Mouse (Mus musculus) midbrain, embryonic 16.5 days (tissue): ENCODE measurements around the gene Srrm1. TPM values are rescaled to one million over a fixed set of nuclear protein-coding genes. Genes with fewer than 3 reads are reported as not detected.

ENCODE experiments used
- ATAC-seq: fragments of 200-750 bp; cut with Nextera tagmentation; 2 replicates; pipeline ENCODE4 v1.8.0; 2017; ENCODE audit warnings: moderate TSS enrichment
- H3K27ac ChIP-seq: fragments of 300-500 bp; sonication (generic); 2 replicates; pipeline ENCODE4 v1.5.1; 2014; ENCODE audit warnings: mild to moderate bottlenecking, low read length, mixed read lengths
- H3K27me3 ChIP-seq: fragments of 300-500 bp; sonication (generic); 2 replicates; pipeline ENCODE4 v1.6.1; 2014; ENCODE audit warnings: low read depth, low read length, mixed read lengths; ENCODE audit not compliant: control insufficient read depth, insufficient read depth
- H3K36me3 ChIP-seq: fragments of 300-500 bp; sonication (generic); 2 replicates; pipeline ENCODE4 v1.6.1; 2014; ENCODE audit warnings: mild to moderate bottlenecking, low read length, moderate library complexity, mixed read lengths; ENCODE audit not compliant: control insufficient read depth, insufficient read depth
- H3K4me1 ChIP-seq: fragments of 300-500 bp; sonication (generic); 2 replicates; pipeline ENCODE4 v1.6.1; 2014; ENCODE audit warnings: mild to moderate bottlenecking, low read length, mixed read lengths; ENCODE audit not compliant: control insufficient read depth, insufficient read depth
- H3K4me2 ChIP-seq: fragments of 300-500 bp; sonication (generic); 2 replicates; pipeline ENCODE4 v1.6.1; 2014; ENCODE audit warnings: mild to moderate bottlenecking, low read length, mixed read lengths
- H3K4me3 ChIP-seq: fragments of 300-500 bp; sonication (generic); 2 replicates; pipeline ENCODE4 v1.5.1; 2014; ENCODE audit warnings: low read depth, mild to moderate bottlenecking, low read length, moderate library complexity, mixed read lengths
- H3K9ac ChIP-seq: fragments of 300-500 bp; sonication (generic); 2 replicates; pipeline ENCODE4 v1.6.1; 2014; ENCODE audit warnings: low read depth, low read length, mixed read lengths
- H3K9me3 ChIP-seq: fragments of 300-500 bp; sonication (generic); replicated peaks from 2 replicates; pipeline ENCODE4 v1.6.1; 2014; ENCODE audit warnings: mild to moderate bottlenecking, low read length, mixed read lengths; ENCODE audit not compliant: control insufficient read depth, poor library complexity, severe bottlenecking
- WGBS: fragments of 180-500 bp; shearing (Covaris S2); extraction: QIAGEN DNeasy Blood & Tissue Kit; methylation state at CpG from one replicate; pipeline ENCODE4 v1.1.7; 2014; 5-methylcytosine and 5-hydroxymethylcytosine counted together
- polyA plus RNA-seq: library from polyadenylated mRNA; unstranded; fragments of >200 nt; fragmentation: Nextera tagmentation; extraction: Ambion mirVana; gene quantifications from 2 replicates; pipeline ENCODE4 v1.2.1, GENCODE M21; 2015

The Srrm1 gene
- polyA plus RNA-seq, 1 experiment from 2014 or later = 172 TPM

GRCm38 (mm10) chr4:135335327-135336022, 17.6 kb downstream of the Srrm1 start:
- H3K4me2 ChIP-seq = no peak overlapping the region
- H3K4me1 ChIP-seq = no peaks in the 10 kb centered on the region
- no peak overlapping the region for H3K4me3 ChIP-seq
- peaks cover 58% of the 10 kb centered on the region for H3K36me3 ChIP-seq
- no peak overlapping the region for H3K9ac ChIP-seq
- no peaks in the 10 kb centered on the region for H3K9me3 ChIP-seq
- no peaks in the 10 kb centered on the region for H3K27me3 ChIP-seq
- 92% methylated on average over 9 of the region's 9 CpGs for WGBS
- H3K27ac ChIP-seq = no peak overlapping the region
- no peak for ATAC-seq

GRCm38 (mm10) chr4:135326469-135326868, 26.7 kb downstream of the Srrm1 start:
- Histone ChIP-seq H3K4me2 (no peak overlapping the region), H3K9me3 (no peaks in the 10 kb centered on the region), H3K27me3 (no peaks in the 10 kb centered on the region), H3K36me3 (peaks cover 61% of the 10 kb centered on the region), H3K4me1 (no peaks in the 10 kb centered on the region), H3K4me3 (no peak overlapping the region), H3K9ac (no peak overlapping the region), H3K27ac (no peak overlapping the region)
- WGBS = 95% methylated on average over 3 of the region's 3 CpGs
- ATAC-seq = no peak

- ATAC-seq = no peak
- H3K27ac ChIP-seq = no peak overlapping the region
- no peaks in the 10 kb centered on the region for H3K27me3 ChIP-seq
- H3K36me3 ChIP-seq = peaks cover 61% of the 10 kb centered on the region
- no peak overlapping the region for H3K9ac ChIP-seq
- no peak overlapping the region for H3K4me3 ChIP-seq
- H3K4me2 ChIP-seq = no peak overlapping the region
- H3K9me3 ChIP-seq = no peaks in the 10 kb centered on the region
- H3K4me1 ChIP-seq = no peaks in the 10 kb centered on the region
Observed at GRCm38 (mm10) chr4:135326046-135326445, 27.1 kb downstream of the Srrm1 start.

- H3K27ac ChIP-seq = no peak overlapping the region
- H3K27me3 ChIP-seq = no peaks in the 10 kb centered on the region
- H3K9me3 ChIP-seq = no peaks in the 10 kb centered on the region
- peaks cover 58% of the 10 kb centered on the region for H3K36me3 ChIP-seq
- H3K4me3 ChIP-seq = no peak overlapping the region
- no peaks in the 10 kb centered on the region for H3K4me1 ChIP-seq
- WGBS = 84% methylated on average over 8 of the region's 8 CpGs
- no peak for ATAC-seq
- no peak overlapping the region for H3K4me2 ChIP-seq
- no peak overlapping the region for H3K9ac ChIP-seq
Observed at GRCm38 (mm10) chr4:135323021-135323420, 30.1 kb downstream of the Srrm1 start.

- no peaks in the 10 kb centered on the region for H3K4me1 ChIP-seq
- peaks cover 40% of the 10 kb centered on the region for H3K36me3 ChIP-seq
- no peak overlapping the region for H3K4me2 ChIP-seq
- H3K9ac ChIP-seq = no peak overlapping the region
- no peaks in the 10 kb centered on the region for H3K27me3 ChIP-seq
- no peak overlapping the region for H3K4me3 ChIP-seq
- WGBS = 13% methylated on average over 2 of the region's 2 CpGs
- ATAC-seq = peak; percentile 80; the same call in 1 of the 2 replicates
- no peaks in the 10 kb centered on the region for H3K9me3 ChIP-seq
- no peak overlapping the region for H3K27ac ChIP-seq
Observed at GRCm38 (mm10) chr4:135317966-135318365, 35.2 kb downstream of the Srrm1 start.

- Histone ChIP-seq H3K4me3 (no peak overlapping the region), H3K9me3 (no peaks in the 10 kb centered on the region), H3K27me3 (no peaks in the 10 kb centered on the region), H3K36me3 (peaks cover 37% of the 10 kb centered on the region), H3K4me1 (no peaks in the 10 kb centered on the region), H3K4me2 (no peak overlapping the region), H3K27ac (no peak overlapping the region), H3K9ac (no peak overlapping the region)
- WGBS = 83% methylated on average over 4 of the region's 4 CpGs
- no peak for ATAC-seq
Observed at GRCm38 (mm10) chr4:135317539-135317938, 35.6 kb downstream of the Srrm1 start.

- no peak overlapping the region for H3K9ac ChIP-seq
- no peak overlapping the region for H3K4me2 ChIP-seq
- WGBS = 98% methylated on average over 9 of the region's 9 CpGs
- no peaks in the 10 kb centered on the region for H3K4me1 ChIP-seq
- no peaks in the 10 kb centered on the region for H3K27me3 ChIP-seq
- ATAC-seq = no peak
- no peak overlapping the region for H3K4me3 ChIP-seq
- H3K36me3 ChIP-seq = peaks cover 18% of the 10 kb centered on the region
- no peak overlapping the region for H3K27ac ChIP-seq
- no peaks in the 10 kb centered on the region for H3K9me3 ChIP-seq
Observed at GRCm38 (mm10) chr4:135315287-135315686, 37.8 kb downstream of the Srrm1 start.

- no peak overlapping the region for H3K4me3 ChIP-seq
- WGBS = 84% methylated on average over 11 of the region's 11 CpGs
- no peaks in the 10 kb centered on the region for H3K4me1 ChIP-seq
- H3K9me3 ChIP-seq = no peaks in the 10 kb centered on the region
- H3K4me2 ChIP-seq = no peak overlapping the region
- no peaks in the 10 kb centered on the region for H3K27me3 ChIP-seq
- no peak overlapping the region for H3K9ac ChIP-seq
- no peak for ATAC-seq
- H3K36me3 ChIP-seq = peaks cover 18% of the 10 kb centered on the region
- H3K27ac ChIP-seq = no peak overlapping the region
Observed at GRCm38 (mm10) chr4:135314419-135314832, 38.7 kb downstream of the Srrm1 start.

- no peaks in the 10 kb centered on the region for H3K4me1 ChIP-seq
- no peak overlapping the region for H3K4me2 ChIP-seq
- no peak overlapping the region for H3K9ac ChIP-seq
- H3K27me3 ChIP-seq = no peaks in the 10 kb centered on the region
- no peak for ATAC-seq
- H3K36me3 ChIP-seq = peaks cover 14% of the 10 kb centered on the region
- H3K27ac ChIP-seq = no peak overlapping the region
- H3K9me3 ChIP-seq = no peaks in the 10 kb centered on the region
- H3K4me3 ChIP-seq = no peak overlapping the region
- 86% methylated on average over 9 of the region's 9 CpGs for WGBS
Observed at GRCm38 (mm10) chr4:135313761-135314241, 39.3 kb downstream of the Srrm1 start.
